Mouse (Mus musculus) spleen, adult 2 months (tissue): Measurements from ENCODE around the gene Cpt1b.

Experiments used
- CTCF ChIP-seq: fragments of 200-500 bp; IDR thresholded peaks from 2 replicates; pipeline ENCODE4 v1.5.1; 2011; ENCODE audit warnings: mild to moderate bottlenecking, inconsistent platforms; ENCODE audit not compliant: insufficient read depth, insufficient read length, insufficient replicate concordance; ENCODE audit errors: extremely low read depth
- POLR2A ChIP-seq: fragments of 200-500 bp; IDR thresholded peaks from 2 replicates; pipeline ENCODE4 v1.6.1; 2011; ENCODE audit warnings: low read depth, low read length, inconsistent platforms

DNA sequence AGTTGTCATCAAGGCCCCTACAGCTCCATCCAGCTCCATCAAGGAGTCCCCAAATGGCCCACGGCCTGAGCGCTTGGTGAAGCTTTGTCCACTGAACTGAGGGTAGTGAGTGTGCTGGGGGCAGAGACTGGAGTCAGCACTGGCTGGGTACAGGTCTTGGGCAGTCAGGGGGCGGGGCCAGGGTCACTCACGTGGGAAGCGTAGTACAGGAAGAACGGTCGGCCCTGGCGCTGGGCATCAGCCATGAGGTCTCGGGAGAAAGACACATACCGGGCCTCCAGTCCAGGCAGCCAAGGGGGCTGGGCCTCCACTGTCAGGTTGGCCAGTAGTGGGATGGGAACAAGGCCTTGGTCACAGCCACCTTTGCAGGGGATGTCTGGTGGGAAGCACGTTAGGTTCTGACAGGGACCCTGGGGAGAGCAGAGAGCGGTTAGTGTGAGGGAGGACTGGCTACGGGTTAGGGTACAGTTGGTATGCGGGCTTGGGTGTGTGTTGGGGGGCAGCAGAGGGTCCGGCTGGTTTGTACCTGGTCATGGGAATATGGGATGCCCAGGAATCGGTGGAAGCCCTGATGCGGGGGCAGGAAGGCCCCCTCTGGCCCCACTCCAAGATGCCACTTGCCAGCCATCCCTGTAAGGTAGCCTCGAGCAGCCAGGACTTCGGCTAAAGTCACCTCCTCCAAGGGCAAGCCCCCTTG, 49.1 kb upstream of the Cpt1b start:
- TF ChIP-seq CTCF (no peak), POLR2A (no peak)
